Mouse (Mus musculus) small intestine, adult 2 months (tissue): ENCODE data around the gene Mmadhc.

ENCODE experiments used
- CTCF ChIP-seq: fragments of 200-500 bp; IDR thresholded peaks from 2 replicates; pipeline ENCODE4 v1.5.1; 2012; ENCODE audit warnings: low read depth, mild to moderate bottlenecking, control low read depth, inconsistent platforms, low read length, moderate library complexity, mixed read lengths; ENCODE audit not compliant: insufficient replicate concordance, insufficient read length; ENCODE audit errors: extremely low read depth
- POLR2A ChIP-seq: fragments of 200-500 bp; IDR thresholded peaks from 2 replicates; pipeline ENCODE4 v1.6.1; 2012; ENCODE audit warnings: low read depth, mild to moderate bottlenecking, control low read depth, inconsistent platforms, low read length, moderate library complexity

DNA sequence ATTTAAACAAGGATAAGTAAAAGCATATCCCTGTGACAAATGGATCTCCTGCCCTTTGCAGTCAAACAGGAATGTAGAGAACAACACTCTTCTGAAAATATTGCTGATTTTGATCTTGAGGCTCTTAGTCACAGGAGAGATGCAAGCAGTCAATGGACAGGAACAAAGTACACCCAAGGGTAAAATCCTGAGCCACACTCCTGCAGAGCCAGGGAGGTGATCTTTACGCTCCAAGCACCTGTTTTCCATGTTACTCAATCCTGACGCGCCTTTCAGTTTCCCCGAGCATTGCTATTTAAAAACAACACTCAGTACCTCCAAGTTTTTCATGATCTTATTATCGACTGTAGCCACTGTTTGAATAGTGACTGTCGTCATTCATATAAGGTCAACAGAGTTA is 23.2 kb downstream of the Mmadhc start:
- TF ChIP-seq CTCF = no peak
- no peak for TF ChIP-seq POLR2A
